Mouse (Mus musculus) midbrain, embryonic 10.5 days (tissue): ENCODE measurements around the gene Pde4dip. TPM values are rescaled to one million over a fixed set of nuclear protein-coding genes. Genes with fewer than 3 reads are reported as not detected.

Source experiments
- DNase-seq: peaks from one replicate; pipeline ENCODE4 v3.0.0-alpha.2; 2017; ENCODE audit warnings: low spot score
- H3K27ac ChIP-seq: fragments of 300-500 bp; sonication (generic); replicated peaks from 2 replicates; pipeline ENCODE4 v1.5.1; 2016; ENCODE audit warnings: mild to moderate bottlenecking
- H3K27me3 ChIP-seq: fragments of 300-500 bp; sonication (generic); 2 replicates; pipeline ENCODE4 v1.6.1; 2016; ENCODE audit warnings: low read depth, mild to moderate bottlenecking; ENCODE audit not compliant: poor library complexity, severe bottlenecking
- H3K36me3 ChIP-seq: fragments of 300-500 bp; sonication (generic); 2 replicates; pipeline ENCODE4 v1.6.1; 2016; ENCODE audit warnings: mild to moderate bottlenecking, moderate library complexity
- H3K4me1 ChIP-seq: fragments of 300-500 bp; sonication (generic); 2 replicates; pipeline ENCODE4 v1.6.1; 2016
- H3K4me3 ChIP-seq: fragments of 300-500 bp; sonication (generic); 2 replicates; pipeline ENCODE4 v1.5.1; 2016; ENCODE audit warnings: mild to moderate bottlenecking, moderate library complexity
- H3K9me3 ChIP-seq: fragments of 300-500 bp; sonication (generic); replicated peaks from 2 replicates; pipeline ENCODE4 v1.6.1; 2016; ENCODE audit warnings: mild to moderate bottlenecking
- WGBS: fragments of 180-500 bp; shearing (Covaris S2); methylation state at CpG from one replicate; pipeline ENCODE4 v1.1.7; 2016; 5-methylcytosine and 5-hydroxymethylcytosine counted together
- polyA plus RNA-seq: library from polyadenylated mRNA; unstranded; fragments of >200 nt; fragmentation: Nextera tagmentation; extraction: Ambion mirVana; gene quantifications from 2 replicates; pipeline ENCODE4 v1.2.1, GENCODE M21; 2016

Gene Pde4dip
- polyA plus RNA-seq, 1 experiment from 2014 or later, result 18.5 TPM

GRCm38 (mm10) chr3:97830122-97830521 lies 58.4 kb downstream of the Pde4dip start:
- no peaks in the 10 kb centered on the region for H3K9me3 ChIP-seq
- 57% methylated on average over 2 of the region's 2 CpGs for WGBS
- no peak overlapping the region for H3K27ac ChIP-seq
- H3K36me3 ChIP-seq, result no peaks in the 10 kb centered on the region
- H3K27me3 ChIP-seq, result peaks cover 5% of the 10 kb centered on the region
- no peak for DNase-seq
- peaks cover 2% of the 10 kb centered on the region for H3K4me1 ChIP-seq
- no peak overlapping the region for H3K4me3 ChIP-seq

GRCm38 (mm10) chr3:97828286-97828685 lies 60.2 kb downstream of the Pde4dip start:
- no peak overlapping the region for H3K27ac ChIP-seq
- H3K36me3 ChIP-seq, result no peaks in the 10 kb centered on the region
- H3K27me3 ChIP-seq, result peaks cover 19% of the 10 kb centered on the region
- 91% methylated on average over 4 of the region's 4 CpGs for WGBS
- H3K9me3 ChIP-seq, result no peaks in the 10 kb centered on the region
- DNase-seq, result no peak
- no peak overlapping the region for H3K4me3 ChIP-seq
- peaks cover 20% of the 10 kb centered on the region for H3K4me1 ChIP-seq

DNA sequence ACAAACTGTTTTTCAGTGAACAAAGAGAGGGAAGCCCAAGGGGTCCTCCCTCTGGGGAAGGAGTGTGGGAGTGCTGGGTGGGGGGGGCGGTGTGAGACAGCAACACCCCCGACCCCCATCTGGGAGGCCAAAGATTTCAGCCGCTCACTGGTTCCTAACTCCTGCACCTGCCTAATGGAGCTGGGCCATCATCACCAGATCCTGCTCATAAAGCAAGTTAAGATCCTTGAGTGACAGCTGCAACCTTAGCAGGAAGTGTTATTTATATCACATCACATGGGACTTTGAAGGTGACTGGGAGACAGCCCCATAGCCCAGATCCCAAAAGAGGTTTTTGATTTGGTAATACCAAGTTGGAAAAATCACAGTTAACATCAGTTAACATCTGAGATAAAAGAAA lies 63.3 kb downstream of the Pde4dip start:
- no peak for DNase-seq
- Histone ChIP-seq H3K4me1 (peaks cover 25% of the 10 kb centered on the region), H3K27me3 (peaks cover 29% of the 10 kb centered on the region), H3K36me3 (no peaks in the 10 kb centered on the region), H3K9me3 (no peaks in the 10 kb centered on the region), H3K4me3 (peak overlapping the region; percentile 64; the same call in 1 of the 2 replicates), H3K27ac (no peak overlapping the region)
- WGBS, result 18% methylated on average over 3 of the region's 3 CpGs

DNA sequence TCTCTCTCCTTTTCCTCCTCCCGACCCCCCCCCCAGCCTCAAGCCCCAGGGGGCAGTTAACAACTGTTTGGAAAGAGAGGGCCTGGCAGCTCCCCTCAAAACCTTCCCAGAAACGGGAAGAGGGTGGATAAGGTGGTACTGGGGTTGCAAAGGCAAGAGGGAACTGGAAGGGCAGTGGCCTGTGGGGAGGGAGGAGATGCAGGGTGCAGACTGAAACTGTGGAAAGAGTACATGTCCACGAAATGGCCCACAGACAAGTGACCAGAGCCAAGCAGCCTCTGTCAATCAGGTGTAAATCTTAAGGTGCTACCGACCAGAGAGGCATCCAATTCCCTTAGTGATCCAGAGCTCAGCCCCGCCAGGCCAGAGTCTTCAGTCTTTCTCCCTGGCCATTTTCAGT lies 63.8 kb downstream of the Pde4dip start:
- peaks cover 26% of the 10 kb centered on the region for H3K4me1 ChIP-seq
- peak; percentile 41 for DNase-seq

DNA sequence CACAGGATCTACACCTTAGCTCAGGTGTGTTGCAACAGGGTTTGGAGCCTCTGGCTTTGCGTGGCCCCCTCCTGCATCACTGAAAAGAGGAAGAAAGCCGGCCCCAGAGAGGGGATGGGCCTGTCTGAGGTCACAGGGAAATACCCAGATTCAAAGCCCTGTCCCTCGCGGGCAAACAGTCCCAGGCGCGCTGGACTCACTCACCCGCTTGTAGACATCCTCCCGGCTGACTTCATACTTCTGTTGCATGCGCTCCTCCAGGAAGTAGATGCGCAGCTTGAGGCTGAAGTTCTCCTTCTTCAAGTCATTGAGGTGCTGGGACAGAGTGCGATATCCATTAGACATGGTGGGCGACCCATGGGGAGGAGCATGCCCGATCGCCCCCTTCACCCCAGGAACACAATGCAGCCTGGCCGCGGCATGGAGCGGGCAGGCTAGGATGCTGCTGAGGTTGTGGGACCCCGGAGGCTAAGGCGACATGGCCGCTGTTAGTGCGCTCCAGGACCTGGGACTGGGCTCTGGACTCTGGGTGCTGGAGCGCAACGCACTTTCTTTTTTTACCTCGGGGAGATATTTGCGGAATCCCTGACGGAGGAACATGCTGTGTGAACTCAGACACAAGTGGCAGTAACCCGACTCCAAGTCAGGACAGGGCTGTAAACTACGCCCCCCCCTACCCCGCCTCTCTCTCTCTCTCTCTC lies 64.3 kb downstream of the Pde4dip start:
- Histone ChIP-seq H3K27ac (peak overlapping the region; percentile 79), H3K36me3 (no peaks in the 10 kb centered on the region), H3K4me1 (peaks cover 32% of the 10 kb centered on the region), H3K27me3 (peaks cover 29% of the 10 kb centered on the region), H3K9me3 (no peaks in the 10 kb centered on the region), H3K4me3 (peak overlapping the region; percentile 64)
- DNase-seq, result peak; percentile 60
- WGBS, result under 1% methylated on average over 29 of the region's 29 CpGs

More for the DNA sequence above, 63.8 kb downstream of the Pde4dip start:
- Histone ChIP-seq H3K4me3 (peak overlapping the region; percentile 64), H3K9me3 (no peaks in the 10 kb centered on the region), H3K27me3 (peaks cover 29% of the 10 kb centered on the region), H3K27ac (peak overlapping the region; percentile 79), H3K36me3 (no peaks in the 10 kb centered on the region)
- whole genome bisulfite sequencing, result 3% methylated on average over 4 of the region's 5 CpGs

DNA sequence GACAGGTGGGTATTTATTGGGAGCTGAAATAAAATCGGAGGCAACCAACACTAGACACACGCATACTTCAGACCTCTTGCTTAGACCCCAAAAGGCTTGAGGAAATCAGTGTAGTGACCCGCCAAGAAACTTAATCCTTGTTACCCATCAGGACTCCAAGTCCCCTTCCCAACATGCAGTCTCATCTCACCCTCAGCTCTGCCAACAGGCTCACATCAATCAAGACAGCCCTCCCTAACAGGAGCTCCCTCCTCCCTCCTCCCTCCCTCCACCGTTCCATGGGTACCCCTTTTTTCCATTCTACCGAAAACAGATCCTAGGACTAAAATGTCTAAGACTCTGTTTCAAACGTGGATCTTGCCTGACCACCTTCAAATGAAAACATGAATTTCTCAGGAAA lies 65.1 kb downstream of the Pde4dip start:
- Histone ChIP-seq H3K4me1 (peaks cover 38% of the 10 kb centered on the region), H3K4me3 (peak overlapping the region; percentile 64), H3K9me3 (no peaks in the 10 kb centered on the region), H3K27ac (no peak overlapping the region), H3K27me3 (peaks cover 27% of the 10 kb centered on the region), H3K36me3 (no peaks in the 10 kb centered on the region)
- DNase-seq, result no peak
- WGBS, result 19% methylated on average over 6 of the region's 6 CpGs

DNA sequence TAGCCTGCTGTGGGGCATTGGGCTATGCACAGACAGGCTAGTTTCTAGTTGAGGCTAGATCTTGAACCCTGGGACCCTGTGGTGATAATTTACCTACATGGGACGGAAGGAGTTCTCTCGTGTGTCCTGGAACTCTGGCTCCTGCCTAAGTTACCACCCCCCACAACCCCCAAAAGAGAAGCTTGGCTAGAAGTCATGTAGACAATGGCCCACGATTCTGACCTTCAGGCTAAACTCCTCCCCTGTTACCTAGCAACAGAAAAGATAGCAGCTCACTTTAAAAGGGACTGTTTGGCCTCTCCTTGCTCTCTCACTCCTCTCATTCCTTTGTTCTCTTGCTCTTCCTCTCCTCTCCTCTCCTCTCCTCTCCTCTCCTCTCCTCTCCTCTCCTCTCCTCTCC lies 69.5 kb downstream of the Pde4dip start:
- H3K36me3 ChIP-seq, result no peaks in the 10 kb centered on the region
- DNase-seq, result no peak
- 0 out of 2 replicates have a peak overlapping the region, but pooled peaks have one; percentile 17 for H3K27ac ChIP-seq
- WGBS, result 35% methylated on average over 3 of the region's 3 CpGs
- H3K9me3 ChIP-seq, result no peaks in the 10 kb centered on the region
- no peak overlapping the region for H3K4me3 ChIP-seq
- peaks cover 17% of the 10 kb centered on the region for H3K27me3 ChIP-seq
- H3K4me1 ChIP-seq, result peaks cover 25% of the 10 kb centered on the region

- Histone ChIP-seq H3K27me3 (peaks cover 11% of the 10 kb centered on the region), H3K4me3 (no peak overlapping the region), H3K27ac (0 out of 2 replicates have a peak overlapping the region, but pooled peaks have one; percentile 17), H3K36me3 (no peaks in the 10 kb centered on the region), H3K4me1 (peaks cover 20% of the 10 kb centered on the region), H3K9me3 (no peaks in the 10 kb centered on the region)
- WGBS, result 87% methylated on average over 1 of the region's 1 CpGs
- DNase-seq, result no peak
Measured at GRCm38 (mm10) chr3:97818383-97818982, 70.0 kb downstream of the Pde4dip start.

DNA sequence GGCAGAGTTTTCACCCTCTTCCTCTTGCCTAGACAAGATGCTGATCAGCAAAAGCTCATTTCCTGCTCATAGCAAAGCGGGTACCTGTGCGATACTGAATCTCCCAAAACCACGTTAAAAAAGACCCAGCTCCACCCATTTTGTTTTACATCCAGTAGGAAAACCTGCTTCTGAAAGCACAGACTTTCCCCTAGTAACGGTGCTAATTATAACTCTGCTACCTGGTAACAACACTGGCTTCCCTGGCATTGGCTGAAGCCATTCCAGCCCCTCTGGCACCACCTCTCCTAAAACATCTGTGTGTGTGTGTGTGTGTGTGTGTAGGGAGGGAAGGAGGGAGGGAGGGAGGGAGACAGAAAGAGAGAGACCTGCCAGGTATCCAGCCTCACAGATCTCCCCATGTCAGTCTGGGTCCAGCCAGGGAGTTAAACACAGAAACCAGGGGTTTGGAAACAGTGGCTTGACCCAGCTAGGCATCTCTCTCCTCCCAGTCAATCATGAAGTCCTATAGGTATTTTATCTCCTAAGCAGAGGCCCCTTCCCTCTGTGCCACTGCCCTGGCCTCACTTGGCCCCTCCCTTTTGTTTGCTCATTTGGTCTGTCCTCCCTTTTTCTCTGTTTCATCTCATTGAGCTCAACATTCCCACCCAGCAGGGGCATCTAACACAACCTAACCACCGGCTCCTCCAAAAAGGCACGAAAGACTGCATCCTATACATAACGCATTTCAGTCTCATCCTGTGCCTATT lies 76.7 kb downstream of the Pde4dip start:
- H3K4me3 ChIP-seq, result no peak overlapping the region
- no peaks in the 10 kb centered on the region for H3K9me3 ChIP-seq
- 25% methylated on average over 7 of the region's 7 CpGs for WGBS
- no peaks in the 10 kb centered on the region for H3K36me3 ChIP-seq
- H3K27ac ChIP-seq, result no peak overlapping the region
- DNase-seq, result no peak
- H3K4me1 ChIP-seq, result peaks cover 26% of the 10 kb centered on the region
- no peaks in the 10 kb centered on the region for H3K27me3 ChIP-seq

GRCm38 (mm10) chr3:97811158-97811557 lies 77.3 kb downstream of the Pde4dip start:
- WGBS, result 24% methylated on average over 6 of the region's 6 CpGs
- peaks cover 26% of the 10 kb centered on the region for H3K4me1 ChIP-seq

DNA sequence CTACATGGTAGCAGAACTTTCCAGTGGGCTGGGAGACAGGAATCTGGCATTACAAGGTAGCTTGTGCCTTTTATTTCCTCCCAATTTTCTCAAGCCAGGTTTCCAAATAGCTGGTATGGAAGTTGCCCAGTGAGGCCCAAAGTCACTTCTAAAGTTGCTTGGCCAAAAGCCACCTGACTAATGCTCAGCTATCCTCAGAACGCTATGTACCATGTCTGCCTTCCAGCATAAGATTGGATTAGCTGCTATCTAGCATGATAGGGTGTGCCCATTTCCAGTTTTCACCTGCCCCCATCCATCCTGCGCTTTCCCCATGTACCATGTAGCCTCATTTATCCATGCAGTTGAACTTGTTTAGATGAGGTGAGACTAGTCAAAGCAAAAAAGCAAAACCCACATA lies 78.2 kb downstream of the Pde4dip start:
- no peaks in the 10 kb centered on the region for H3K36me3 ChIP-seq
- no peak overlapping the region for H3K27ac ChIP-seq
- H3K9me3 ChIP-seq, result no peaks in the 10 kb centered on the region
- H3K4me3 ChIP-seq, result no peak overlapping the region
- 87% methylated on average over 2 of the region's 2 CpGs for WGBS
- DNase-seq, result no peak
- H3K27me3 ChIP-seq, result no peaks in the 10 kb centered on the region
- H3K4me1 ChIP-seq, result peaks cover 26% of the 10 kb centered on the region

More at GRCm38 (mm10) chr3:97811158-97811557, 77.3 kb downstream of the Pde4dip start:
- H3K27me3 ChIP-seq, result no peaks in the 10 kb centered on the region
- H3K4me3 ChIP-seq, result no peak overlapping the region
- no peak overlapping the region for H3K27ac ChIP-seq
- no peaks in the 10 kb centered on the region for H3K9me3 ChIP-seq
- no peak for DNase-seq
- no peaks in the 10 kb centered on the region for H3K36me3 ChIP-seq

- no peaks in the 10 kb centered on the region for H3K36me3 ChIP-seq
- H3K4me3 ChIP-seq, result no peak overlapping the region
- 94% methylated on average over 2 of the region's 2 CpGs for WGBS
- peaks cover 10% of the 10 kb centered on the region for H3K4me1 ChIP-seq
- no peaks in the 10 kb centered on the region for H3K27me3 ChIP-seq
- no peak for DNase-seq
- no peak overlapping the region for H3K27ac ChIP-seq
- H3K9me3 ChIP-seq, result no peaks in the 10 kb centered on the region
Measured at GRCm38 (mm10) chr3:97805559-97805958, 82.9 kb downstream of the Pde4dip start.

- 85% methylated on average over 3 of the region's 3 CpGs for WGBS
- Histone ChIP-seq H3K36me3 (no peaks in the 10 kb centered on the region), H3K4me3 (no peak overlapping the region), H3K27ac (no peak overlapping the region), H3K9me3 (no peaks in the 10 kb centered on the region), H3K27me3 (no peaks in the 10 kb centered on the region), H3K4me1 (no peaks in the 10 kb centered on the region; the same call in 1 of the 2 replicates)
- DNase-seq, result no peak
Measured at GRCm38 (mm10) chr3:97803675-97804074, 84.8 kb downstream of the Pde4dip start.
